Mouse (Mus musculus): ENCODE results near the gene Gm29609. TPM values are rescaled to one million over a fixed set of nuclear protein-coding genes. Genes with fewer than 3 reads are reported as not detected.

Gm29609 gene
- total RNA-seq, 2 experiments from 2014 or later, result 3.5 to 4.0 TPM

DNA sequence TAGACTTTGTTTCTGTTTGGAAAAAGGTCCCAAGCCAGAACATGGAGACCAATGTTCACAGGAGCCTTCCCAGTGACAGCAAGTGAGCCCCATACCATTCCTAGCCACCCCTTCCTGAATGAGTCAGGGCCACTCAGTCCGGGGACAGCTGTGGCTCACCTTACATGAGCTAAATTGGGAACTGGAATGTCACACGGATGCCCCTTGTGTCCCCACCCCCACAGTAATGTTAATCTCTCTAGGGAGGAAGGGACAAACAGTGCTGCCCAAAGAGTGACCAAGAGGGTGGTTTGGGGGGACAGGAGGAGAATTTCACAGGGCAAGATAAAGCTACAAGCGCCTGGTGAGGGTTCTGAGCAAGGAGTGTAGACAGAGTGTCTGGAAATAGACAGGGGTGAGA lies 63.4 kb downstream of the Gm29609 start, which contains the start of gene Trim54:
Gene Trim54, plus strand, starts transcription at position 359 of the 400 bp plus-strand sequence.
- Histone ChIP-seq H3K27ac (no peak within 1 kb of the TSS), H3K4me3 (no peak within 1 kb of the TSS)
- DNase-seq (ENCODE audit: low spot score in 2 of 2), result no peak
- TF ChIP-seq CTCF (conservative IDR thresholded peaks at IDR 0.05), result no peak

DNA sequence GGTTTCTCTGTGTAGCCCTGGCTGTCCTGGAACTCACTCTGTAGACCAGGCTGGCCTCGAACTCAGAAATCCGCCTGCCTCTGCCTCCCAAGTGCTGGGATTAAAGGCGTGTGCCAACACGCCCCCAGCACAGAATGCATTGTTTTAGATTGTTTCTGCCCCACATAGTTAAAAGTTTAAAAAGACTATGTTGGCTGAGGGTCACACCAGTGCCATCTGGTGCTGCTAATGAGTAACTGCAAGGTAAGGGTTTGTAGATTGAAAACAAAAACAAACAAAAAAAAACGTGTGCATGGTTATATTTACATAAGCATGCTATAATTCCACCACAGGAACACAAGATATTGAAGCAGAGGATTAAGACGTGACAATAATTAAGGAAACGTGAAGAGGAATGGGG lies 68.9 kb downstream of the Gm29609 start:
- peak; percentile 79 for TF ChIP-seq CTCF (conservative IDR thresholded peaks at IDR 0.05)
- H3K27ac ChIP-seq, result no peak overlapping the region
- no peak for DNase-seq (ENCODE audit: low spot score in 2 of 2)

GRCm38 (mm10) chr5:31108000-31108490 lies 71.7 kb downstream of the Gm29609 start, which contains the start of gene Slc30a3:
Gene Slc30a3 (minus strand): TSS chr5:31108237.
- H3K4me3 ChIP-seq, result no peak within 1 kb of the TSS
- H3K27ac ChIP-seq, result no peak within 1 kb of the TSS
- DNase-seq (ENCODE audit: low spot score in 2 of 2), result no peak
- TF ChIP-seq CTCF (conservative IDR thresholded peaks at IDR 0.05), result no peak

More for the DNA sequence above, 68.9 kb downstream of the Gm29609 start:
- H3K4me3 ChIP-seq, result no peak overlapping the region

GRCm38 (mm10) chr5:31105814-31106335 lies 73.8 kb downstream of the Gm29609 start, which contains the start of gene Dnajc5g:
Gene Dnajc5g (plus strand): TSS chr5:31106285.
- H3K27ac ChIP-seq, result no peak within 1 kb of the TSS
- H3K4me3 ChIP-seq, result no peak within 1 kb of the TSS
- TF ChIP-seq CTCF (conservative IDR thresholded peaks at IDR 0.05), result no peak
- DNase-seq (ENCODE audit: low spot score in 2 of 2), result no peak

GRCm38 (mm10) chr5:31095711-31096480 lies 83.8 kb downstream of the Gm29609 start:
- Histone ChIP-seq H3K4me3 (peak overlapping the region; percentile 44), H3K27ac (no peak overlapping the region)
- no peak for DNase-seq (ENCODE audit: low spot score in 2 of 2)
- TF ChIP-seq CTCF (conservative IDR thresholded peaks at IDR 0.05), result peak; percentile 46

GRCm38 (mm10) chr5:31094799-31095691 lies 84.7 kb downstream of the Gm29609 start:
- TF ChIP-seq CTCF (conservative IDR thresholded peaks at IDR 0.05), result 0 out of 2 replicates have a peak, but pooled peaks have one; percentile 17
- H3K4me3 ChIP-seq, result peak overlapping the region; percentile 44
- peak overlapping the region; percentile 59 for H3K27ac ChIP-seq
- peak in 1 of 2 experiments; percentile 44 for DNase-seq (ENCODE audit: low spot score in 2 of 2)

Other genes starting within 250 kb of the Gm29609 start
- 10 to 100 TPM; 15.5 to 16.7 TPM for gene Cgref1, start 234.3 kb downstream of the Gm29609 start, total RNA-seq (2021)
- 100 to 1,000 TPM; 132 to 145 TPM for gene Preb, start 219.6 kb downstream of the Gm29609 start, total RNA-seq (2021)
- under 1 TPM; 0.10 to 0.20 TPM for gene Tcf23, start 211.2 kb downstream of the Gm29609 start, total RNA-seq (2021)
- gene Atraid, start 131.6 kb downstream of the Gm29609 start, total RNA-seq (2021), result 10 to 100 TPM; 73.4 to 78.8 TPM
- gene Slc5a6, start 131.0 kb downstream of the Gm29609 start, total RNA-seq (2021), result 10 to 100 TPM; 15.0 to 16.1 TPM
- 10 to 100 TPM; 17.1 to 21.6 TPM for gene Cad, start 125.1 kb downstream of the Gm29609 start, total RNA-seq (2021)
- not detected for gene Dnajc5g, start 73.6 kb downstream of the Gm29609 start, total RNA-seq (2021)
- gene Slc30a3, start 71.7 kb downstream of the Gm29609 start, total RNA-seq (2021), result 10 to 100 TPM; 89.6 to 92.2 TPM
- not detected for gene Trim54, start 63.2 kb downstream of the Gm29609 start, total RNA-seq (2021)
- gene Ucn, start 41.1 kb downstream of the Gm29609 start, total RNA-seq (2021), result not detected
- gene Mpv17, start 25.7 kb downstream of the Gm29609 start, total RNA-seq (2021), result 10 to 100 TPM; 58.8 to 61.3 TPM
- gene Gtf3c2, start 233 bp upstream of the Gm29609 start, total RNA-seq (2021), result 10 to 100 TPM; 63.1 to 67.8 TPM
- 10 to 100 TPM; 80.9 to 81.5 TPM for gene Snx17, start 13.3 kb upstream of the Gm29609 start, total RNA-seq (2021)
- 10 to 100 TPM; 39.6 to 54.0 TPM for gene Eif2b4, start 13.5 kb upstream of the Gm29609 start, total RNA-seq (2021)
- gene Zfp513, start 22.4 kb upstream of the Gm29609 start, total RNA-seq (2021), result 10 to 100 TPM; 29.3 to 29.5 TPM
- gene Ppm1g, start 40.8 kb upstream of the Gm29609 start, total RNA-seq (2021), result 10 to 100 TPM; 71.3 to 74.8 TPM
- 10 to 100 TPM; 81.2 to 89.4 TPM for gene Nrbp1, start 61.0 kb upstream of the Gm29609 start, total RNA-seq (2021)
- under 1 TPM in 1 of 2 experiments, not detected in 1; 0.74 TPM for gene Gm9970, start 61.3 kb upstream of the Gm29609 start, total RNA-seq (2021)
- gene Krtcap3, start 71.8 kb upstream of the Gm29609 start, total RNA-seq (2021), result 1 to 10 TPM; 3.2 to 4.0 TPM
- gene Ift172, start 111.2 kb upstream of the Gm29609 start, total RNA-seq (2021), result 10 to 100 TPM; 80.9 to 96.8 TPM
- 100 to 1,000 TPM; 180 to 215 TPM for gene Fndc4, start 116.2 kb upstream of the Gm29609 start, total RNA-seq (2021)
- not detected for gene Gckr, start 117.5 kb upstream of the Gm29609 start, total RNA-seq (2021)

Data from layer of hippocampus, adult 2 months (tissue).